Mouse (Mus musculus): ENCODE results near the gene Anxa11. TPM values are rescaled to one million over a fixed set of nuclear protein-coding genes. Genes with fewer than 3 reads are reported as not detected.
"Not testable (repeated sequence)": the region's sequence is repeated elsewhere in the genome, so short reads cannot be mapped to it uniquely, and the experiment has no call there.

Anxa11 gene
- polyA plus RNA-seq, 1 experiment from 2014 or later, result 30.2 TPM

DNA sequence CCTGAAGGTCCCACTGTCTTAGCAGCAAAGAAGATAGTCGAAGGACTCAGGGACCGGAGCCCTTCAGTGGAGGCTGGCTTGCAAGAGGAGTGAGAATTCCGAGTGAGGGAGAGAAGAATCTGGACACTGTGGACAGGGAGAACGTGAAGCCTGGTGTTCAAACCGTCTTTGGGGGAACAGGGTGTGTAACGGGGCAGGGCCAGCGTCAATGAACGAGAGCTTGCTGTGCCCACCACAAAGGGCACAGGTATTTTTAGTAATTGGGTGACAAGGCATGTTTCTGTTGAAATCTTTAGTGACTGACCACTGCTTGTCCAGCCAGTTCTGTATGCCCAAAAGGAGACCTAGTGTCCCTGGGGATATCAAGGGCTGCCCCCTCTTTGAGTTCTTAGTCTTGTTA is 4.6 kb downstream of the Anxa11 start:
- H3K4me3 ChIP-seq (ENCODE audit: low read depth, low read length), result no peak overlapping the region
- H3K4me1 ChIP-seq (ENCODE audit: control insufficient read depth, insufficient read depth, low read length), result peaks cover 8% of the 10 kb centered on the region
- H3K9me3 ChIP-seq (ENCODE audit: control insufficient read depth, low read length), result no peaks in the 10 kb centered on the region
- H3K36me3 ChIP-seq (ENCODE audit: control insufficient read depth, insufficient read depth, low read length), result no peaks in the 10 kb centered on the region
- H3K27me3 ChIP-seq (replicated peaks; ENCODE audit: control insufficient read depth, insufficient read depth, low read length), result no peaks in the 10 kb centered on the region
- 90% methylated on average over 8 of the region's 8 CpGs for WGBS
- no peak overlapping the region for H3K27ac ChIP-seq (replicated peaks; ENCODE audit: low read depth, low read length)
- DNase-seq (ENCODE audit: low spot score) (no peak), ATAC-seq (ENCODE audit: low read depth) (no peak)
- no peak overlapping the region for H3K4me2 ChIP-seq (ENCODE audit: low read depth, low read length)
- H3K9ac ChIP-seq (ENCODE audit: low read depth, low read length), result no peak overlapping the region

DNA sequence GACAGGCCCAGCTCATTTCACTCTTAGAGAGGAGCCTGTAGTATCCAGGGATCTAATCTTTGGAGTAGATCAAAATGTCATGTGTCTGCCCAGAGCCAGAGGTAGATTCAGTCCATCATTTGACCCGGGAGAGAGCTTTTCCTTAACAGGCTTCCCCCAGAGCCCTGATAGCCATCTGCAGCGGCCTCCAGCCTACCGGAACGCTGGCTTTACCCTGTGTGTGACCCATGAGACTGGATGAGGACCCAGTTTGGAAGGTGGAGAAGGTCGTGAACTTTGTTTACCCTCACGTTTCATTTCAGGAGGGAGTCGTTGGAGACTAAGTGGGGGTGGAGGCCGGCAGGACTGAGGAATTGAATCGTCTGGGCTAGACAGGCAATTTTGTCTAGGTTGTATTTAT is 5.7 kb downstream of the Anxa11 start:
- no peaks in the 10 kb centered on the region for H3K9me3 ChIP-seq (ENCODE audit: control insufficient read depth, low read length)
- H3K4me3 ChIP-seq (ENCODE audit: low read depth, low read length), result no peak overlapping the region
- ATAC-seq (ENCODE audit: low read depth) (no peak), DNase-seq (ENCODE audit: low spot score) (no peak)
- peaks cover 7% of the 10 kb centered on the region for H3K4me1 ChIP-seq (ENCODE audit: control insufficient read depth, insufficient read depth, low read length)
- H3K27ac ChIP-seq (replicated peaks; ENCODE audit: low read depth, low read length), result no peak overlapping the region
- no peak overlapping the region for H3K9ac ChIP-seq (ENCODE audit: low read depth, low read length)
- H3K27me3 ChIP-seq (replicated peaks; ENCODE audit: control insufficient read depth, insufficient read depth, low read length), result no peaks in the 10 kb centered on the region
- H3K36me3 ChIP-seq (ENCODE audit: control insufficient read depth, insufficient read depth, low read length), result no peaks in the 10 kb centered on the region
- H3K4me2 ChIP-seq (ENCODE audit: low read depth, low read length), result no peak overlapping the region
- WGBS, result 35% methylated on average over 9 of the region's 9 CpGs

DNA sequence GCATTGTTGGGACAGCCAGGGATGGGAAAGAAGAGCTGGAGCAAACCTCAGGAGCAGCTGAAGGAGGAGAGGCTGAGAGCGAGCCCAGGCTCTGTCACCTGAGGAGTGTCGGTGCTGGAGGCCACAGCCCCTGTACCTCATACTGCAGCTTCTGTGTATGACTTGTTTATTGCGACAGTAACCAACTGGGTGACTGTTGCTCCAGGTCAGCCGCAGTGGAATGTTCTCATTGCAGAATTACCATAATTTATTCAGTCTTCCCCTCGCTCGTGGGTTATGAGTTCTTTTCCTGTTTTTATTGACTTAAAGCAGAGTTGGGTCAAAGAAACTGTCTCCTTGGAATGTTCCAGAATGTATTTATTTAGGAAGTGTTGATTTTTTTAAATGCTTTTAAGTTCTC is 6.3 kb downstream of the Anxa11 start:
- Histone ChIP-seq H3K4me3 (ENCODE audit: low read depth, low read length) (no peak overlapping the region), H3K27me3 (replicated peaks; ENCODE audit: control insufficient read depth, insufficient read depth, low read length) (no peaks in the 10 kb centered on the region), H3K36me3 (ENCODE audit: control insufficient read depth, insufficient read depth, low read length) (no peaks in the 10 kb centered on the region), H3K27ac (replicated peaks; ENCODE audit: low read depth, low read length) (no peak overlapping the region), H3K4me1 (ENCODE audit: control insufficient read depth, insufficient read depth, low read length) (peaks cover under 1% of the 10 kb centered on the region; the same call in 1 of the 2 replicates), H3K4me2 (ENCODE audit: low read depth, low read length) (no peak overlapping the region), H3K9ac (ENCODE audit: low read depth, low read length) (no peak overlapping the region), H3K9me3 (ENCODE audit: control insufficient read depth, low read length) (no peaks in the 10 kb centered on the region)
- ATAC-seq (ENCODE audit: low read depth) (no peak), DNase-seq (ENCODE audit: low spot score) (no peak)
- 68% methylated on average over 6 of the region's 6 CpGs for WGBS

DNA sequence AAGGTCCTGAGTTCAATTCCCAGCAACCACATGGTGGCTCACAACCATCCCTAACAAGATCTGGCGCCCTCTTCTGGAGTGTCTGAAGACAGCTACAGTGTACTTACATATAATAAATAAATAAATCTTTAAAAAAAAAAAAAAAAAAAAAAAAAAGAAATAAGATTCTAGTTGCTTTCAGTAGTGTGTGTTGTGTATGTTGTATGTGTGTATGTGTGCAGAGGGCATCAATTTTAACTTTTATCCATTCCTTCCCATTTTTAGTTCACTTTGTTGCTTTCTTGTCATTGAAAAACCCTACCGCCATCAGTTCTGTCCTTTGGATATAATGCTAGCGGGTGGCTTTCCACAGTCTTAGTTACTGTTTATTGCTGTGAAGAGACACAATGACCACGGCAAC is 6.8 kb downstream of the Anxa11 start:
- H3K4me2 ChIP-seq (ENCODE audit: low read depth, low read length); H3K4me1 ChIP-seq (ENCODE audit: control insufficient read depth, insufficient read depth, low read length); H3K4me3 ChIP-seq (ENCODE audit: low read depth, low read length); H3K9me3 ChIP-seq (ENCODE audit: control insufficient read depth, low read length); H3K36me3 ChIP-seq (ENCODE audit: control insufficient read depth, insufficient read depth, low read length); H3K9ac ChIP-seq (ENCODE audit: low read depth, low read length); DNase-seq (ENCODE audit: low spot score); H3K27me3 ChIP-seq (replicated peaks; ENCODE audit: control insufficient read depth, insufficient read depth, low read length); ATAC-seq (ENCODE audit: low read depth); H3K27ac ChIP-seq (replicated peaks; ENCODE audit: low read depth, low read length): not testable (repeated sequence)
- WGBS, result 97% methylated on average over 3 of the region's 4 CpGs

DNA sequence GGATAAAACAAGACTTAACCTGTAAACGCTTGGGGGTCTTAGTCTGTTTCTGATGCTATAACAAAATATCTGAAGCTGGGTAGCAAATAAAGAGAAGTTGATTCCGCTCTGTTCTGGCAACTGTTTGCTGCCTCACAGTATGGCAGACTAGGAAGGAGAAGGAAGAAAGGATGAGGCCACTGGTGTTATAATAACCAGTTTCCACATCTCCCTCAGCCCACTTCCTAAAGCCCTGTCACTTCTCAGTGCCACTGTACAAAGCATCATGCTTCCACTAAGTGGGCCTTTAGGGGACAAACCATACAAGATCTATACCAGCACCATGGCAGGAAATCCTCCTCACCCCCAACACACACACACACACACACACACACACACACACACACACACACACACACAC is 8.5 kb downstream of the Anxa11 start:
- H3K27me3 ChIP-seq (replicated peaks; ENCODE audit: control insufficient read depth, insufficient read depth, low read length), result no peaks in the 10 kb centered on the region
- DNase-seq (ENCODE audit: low spot score) (no peak), ATAC-seq (ENCODE audit: low read depth) (no peak)
- H3K9ac ChIP-seq (ENCODE audit: low read depth, low read length), result no peak overlapping the region
- whole genome bisulfite sequencing, result 91% methylated on average over 2 of the region's 2 CpGs
- no peaks in the 10 kb centered on the region for H3K9me3 ChIP-seq (ENCODE audit: control insufficient read depth, low read length)
- H3K4me2 ChIP-seq (ENCODE audit: low read depth, low read length), result no peak overlapping the region
- H3K27ac ChIP-seq (replicated peaks; ENCODE audit: low read depth, low read length), result no peak overlapping the region
- H3K36me3 ChIP-seq (ENCODE audit: control insufficient read depth, insufficient read depth, low read length), result no peaks in the 10 kb centered on the region
- H3K4me1 ChIP-seq (ENCODE audit: control insufficient read depth, insufficient read depth, low read length), result peaks cover 1% of the 10 kb centered on the region; the same call in 1 of the 2 replicates
- H3K4me3 ChIP-seq (ENCODE audit: low read depth, low read length), result no peak overlapping the region

DNA sequence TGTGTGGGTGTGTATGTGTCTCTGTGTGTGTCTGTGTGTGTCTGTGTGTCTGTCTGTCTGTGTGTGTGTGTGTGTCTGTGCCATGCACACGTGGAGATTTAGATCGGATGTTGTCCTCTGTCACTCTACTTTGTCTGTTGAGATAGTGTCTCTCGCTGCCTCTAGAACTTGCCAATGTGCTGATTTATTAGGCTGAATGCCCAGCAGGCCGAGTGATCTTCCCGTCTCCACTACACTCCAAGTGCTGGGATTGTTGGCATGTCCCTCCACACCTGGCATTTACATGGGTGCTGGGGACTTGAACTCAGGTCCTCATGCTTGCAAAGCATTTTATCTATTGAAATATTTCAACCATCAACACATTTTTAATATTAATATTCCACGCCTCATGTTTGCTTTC is 9.2 kb downstream of the Anxa11 start:
- DNase-seq (ENCODE audit: low spot score) (no peak), ATAC-seq (ENCODE audit: low read depth) (no peak)
- Histone ChIP-seq H3K9me3 (ENCODE audit: control insufficient read depth, low read length) (no peaks in the 10 kb centered on the region), H3K4me3 (ENCODE audit: low read depth, low read length) (no peak overlapping the region), H3K36me3 (ENCODE audit: control insufficient read depth, insufficient read depth, low read length) (no peaks in the 10 kb centered on the region), H3K27ac (replicated peaks; ENCODE audit: low read depth, low read length) (no peak overlapping the region), H3K4me2 (ENCODE audit: low read depth, low read length) (no peak overlapping the region), H3K4me1 (ENCODE audit: control insufficient read depth, insufficient read depth, low read length) (peaks cover 4% of the 10 kb centered on the region; the same call in 1 of the 2 replicates), H3K9ac (ENCODE audit: low read depth, low read length) (no peak overlapping the region), H3K27me3 (replicated peaks; ENCODE audit: control insufficient read depth, insufficient read depth, low read length) (no peaks in the 10 kb centered on the region)
- WGBS, result 85% methylated on average over 6 of the region's 6 CpGs

DNA sequence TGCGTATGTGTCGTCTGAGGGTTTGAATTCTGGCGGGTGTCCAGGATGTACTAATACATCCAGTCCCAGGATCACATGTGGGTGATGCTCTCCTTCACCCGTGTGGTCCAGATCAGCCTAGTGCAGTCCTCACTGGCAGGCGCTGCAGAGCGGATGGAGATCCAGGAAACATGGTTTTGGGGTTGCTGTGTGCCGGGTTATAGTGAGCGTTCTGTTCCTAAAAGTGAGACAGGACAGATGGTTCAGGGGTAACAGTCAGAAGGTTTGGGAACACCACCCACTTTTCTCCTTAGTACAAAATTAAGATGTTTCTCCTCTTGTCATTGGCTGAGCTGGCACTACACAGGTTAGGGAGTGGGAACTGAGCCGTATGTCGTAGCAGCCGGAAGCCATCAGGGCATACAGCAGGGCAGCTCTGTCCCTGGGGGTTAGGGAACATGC is 10.2 kb downstream of the Anxa11 start:
- WGBS, result 75% methylated on average over 11 of the region's 11 CpGs

DNA sequence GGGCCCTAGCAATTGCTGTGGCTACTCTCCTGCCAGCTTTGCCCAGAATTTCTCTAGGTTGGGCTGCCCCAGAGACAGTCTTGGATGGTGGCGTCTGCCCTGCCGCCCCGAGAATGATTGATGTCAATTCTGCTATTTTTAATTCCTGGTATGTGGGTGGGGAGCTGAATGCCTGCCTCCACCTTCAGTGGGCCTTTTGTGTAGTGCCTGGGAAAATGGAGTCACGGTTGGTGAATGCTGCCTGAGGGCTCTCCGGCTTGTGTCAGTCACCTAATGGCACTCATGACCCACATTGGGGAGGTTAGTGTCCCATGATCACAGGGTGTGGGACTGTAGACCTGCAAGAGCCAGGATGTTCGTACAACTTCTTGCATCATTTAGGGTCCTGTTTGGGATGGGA is 11.3 kb downstream of the Anxa11 start:
- no peak overlapping the region for H3K4me3 ChIP-seq (ENCODE audit: low read depth, low read length)
- WGBS, result 52% methylated on average over 6 of the region's 6 CpGs
- DNase-seq (ENCODE audit: low spot score) (no peak), ATAC-seq (ENCODE audit: low read depth) (no peak)
- H3K4me1 ChIP-seq (ENCODE audit: control insufficient read depth, insufficient read depth, low read length), result peaks cover 4% of the 10 kb centered on the region; the same call in 1 of the 2 replicates
- no peaks in the 10 kb centered on the region for H3K27me3 ChIP-seq (replicated peaks; ENCODE audit: control insufficient read depth, insufficient read depth, low read length)
- H3K9ac ChIP-seq (ENCODE audit: low read depth, low read length), result no peak overlapping the region
- H3K36me3 ChIP-seq (ENCODE audit: control insufficient read depth, insufficient read depth, low read length), result no peaks in the 10 kb centered on the region
- H3K9me3 ChIP-seq (ENCODE audit: control insufficient read depth, low read length), result no peaks in the 10 kb centered on the region
- H3K27ac ChIP-seq (replicated peaks; ENCODE audit: low read depth, low read length), result no peak overlapping the region
- H3K4me2 ChIP-seq (ENCODE audit: low read depth, low read length), result no peak overlapping the region

More for the DNA sequence above, 10.2 kb downstream of the Anxa11 start:
- Histone ChIP-seq H3K4me1 (ENCODE audit: control insufficient read depth, insufficient read depth, low read length) (peaks cover 4% of the 10 kb centered on the region; the same call in 1 of the 2 replicates), H3K9ac (ENCODE audit: low read depth, low read length) (no peak overlapping the region), H3K9me3 (ENCODE audit: control insufficient read depth, low read length) (no peaks in the 10 kb centered on the region), H3K4me2 (ENCODE audit: low read depth, low read length) (no peak overlapping the region), H3K27ac (replicated peaks; ENCODE audit: low read depth, low read length) (no peak overlapping the region), H3K27me3 (replicated peaks; ENCODE audit: control insufficient read depth, insufficient read depth, low read length) (no peaks in the 10 kb centered on the region), H3K36me3 (ENCODE audit: control insufficient read depth, insufficient read depth, low read length) (no peaks in the 10 kb centered on the region), H3K4me3 (ENCODE audit: low read depth, low read length) (no peak overlapping the region)
- DNase-seq (ENCODE audit: low spot score) (no peak), ATAC-seq (ENCODE audit: low read depth) (no peak)

DNA sequence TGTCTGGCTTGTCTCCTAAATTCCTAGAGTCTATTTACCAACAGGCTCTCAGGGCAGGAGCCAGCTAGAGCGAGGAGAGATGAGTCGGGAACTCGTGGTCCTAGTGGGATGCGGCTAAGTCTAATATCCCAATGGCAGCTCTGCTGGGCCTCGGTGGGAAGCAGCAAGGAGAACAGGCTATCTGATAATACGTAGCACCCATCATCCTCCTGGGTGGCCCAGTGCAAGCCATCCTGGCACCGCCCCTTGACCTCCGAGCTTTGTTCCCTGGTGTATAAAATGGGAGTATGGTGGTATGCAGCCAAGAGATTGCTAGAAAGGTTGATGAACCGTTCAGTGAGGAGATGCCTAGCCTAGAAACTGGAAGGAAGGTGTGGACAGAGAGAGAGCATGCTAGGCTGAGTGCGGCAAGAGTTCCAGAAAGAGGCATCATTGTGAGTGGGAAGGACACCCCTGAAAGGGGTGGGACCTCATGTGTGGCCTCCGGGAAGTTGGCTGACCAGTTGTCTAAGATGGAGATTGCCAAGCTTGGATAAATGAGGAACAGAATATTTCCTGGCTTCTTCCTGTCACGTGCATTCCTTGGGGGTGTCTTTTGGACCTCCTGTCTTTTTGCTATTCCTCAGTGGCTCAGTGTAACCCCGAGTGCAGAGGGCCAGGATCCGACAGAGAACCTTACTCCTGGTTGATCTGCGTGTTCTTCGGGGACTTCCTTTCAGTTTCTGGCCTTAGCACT is 11.9 kb downstream of the Anxa11 start:
- Histone ChIP-seq H3K4me2 (ENCODE audit: low read depth, low read length) (no peak overlapping the region), H3K27ac (replicated peaks; ENCODE audit: low read depth, low read length) (no peak overlapping the region), H3K4me1 (ENCODE audit: control insufficient read depth, insufficient read depth, low read length) (peaks cover 4% of the 10 kb centered on the region; the same call in 1 of the 2 replicates), H3K9me3 (ENCODE audit: control insufficient read depth, low read length) (no peaks in the 10 kb centered on the region), H3K9ac (ENCODE audit: low read depth, low read length) (no peak overlapping the region), H3K36me3 (ENCODE audit: control insufficient read depth, insufficient read depth, low read length) (no peaks in the 10 kb centered on the region), H3K27me3 (replicated peaks; ENCODE audit: control insufficient read depth, insufficient read depth, low read length) (no peaks in the 10 kb centered on the region), H3K4me3 (ENCODE audit: low read depth, low read length) (no peak overlapping the region)
- DNase-seq (ENCODE audit: low spot score) (no peak), ATAC-seq (ENCODE audit: low read depth) (no peak)
- WGBS, result 88% methylated on average over 16 of the region's 16 CpGs
